Mouse (Mus musculus): ENCODE measurements at regions not wholly inside any gene's neighbourhood (a gene's known extent, or its start where the extent isn't known, plus 50 kb on each side); places are given as distances from the start of the nearest gene placed in this dataset.

DNA sequence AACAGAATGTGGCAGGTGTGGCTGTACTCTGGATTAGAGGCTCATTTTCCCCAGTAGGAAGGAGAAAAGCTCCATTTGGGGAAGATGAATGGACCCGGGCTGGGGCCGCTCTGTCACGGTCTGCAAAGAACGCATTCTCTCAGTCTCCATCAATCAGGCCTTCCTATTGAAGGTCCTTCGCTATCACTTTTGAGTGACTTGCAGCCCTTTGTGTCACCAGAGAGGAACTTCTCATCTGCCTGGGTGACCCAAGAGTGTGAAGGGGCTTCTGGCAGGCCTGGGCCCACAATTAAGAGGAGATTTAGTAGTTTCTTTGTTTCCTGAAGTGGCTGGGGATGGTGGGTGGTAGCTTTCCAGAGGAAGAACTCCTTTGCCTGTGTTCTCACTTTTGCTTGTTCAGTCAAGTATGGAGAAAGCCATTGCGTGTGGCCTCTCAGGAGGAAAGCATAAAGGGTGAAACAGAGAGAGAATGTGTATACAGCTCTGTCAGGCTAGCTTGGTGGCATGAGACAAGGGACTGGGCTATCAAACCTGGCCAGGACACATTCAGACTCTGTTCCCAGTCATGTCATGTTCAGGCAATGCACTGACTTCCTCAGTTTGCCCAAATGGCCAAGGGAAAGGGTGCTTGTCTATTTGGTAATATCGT lies 1374.2 kb downstream of the Gsdmc2 start:
- DNase-seq, result no peak

DNA sequence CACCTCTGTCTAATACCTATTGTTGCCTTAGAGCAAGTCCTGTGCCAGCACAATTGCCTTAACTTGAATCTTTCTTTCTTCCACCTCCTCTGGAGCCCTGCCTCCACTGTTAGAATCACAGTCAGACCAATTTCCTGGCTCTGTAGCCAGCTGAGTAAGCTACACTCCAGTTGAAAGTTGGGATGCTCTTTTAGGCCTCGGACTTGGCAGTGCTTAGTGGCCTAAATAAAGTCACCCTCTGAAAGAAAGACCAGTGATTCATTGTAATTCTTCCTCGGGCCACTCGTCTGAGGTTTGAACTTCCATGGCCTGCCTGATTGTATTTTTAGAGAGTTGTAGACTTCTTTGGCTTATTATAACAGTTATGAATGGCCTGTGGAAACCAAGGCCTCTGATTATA lies 1376.9 kb downstream of the Gsdmc2 start:
- DNase-seq, result peak; percentile 26 to 40

DNA sequence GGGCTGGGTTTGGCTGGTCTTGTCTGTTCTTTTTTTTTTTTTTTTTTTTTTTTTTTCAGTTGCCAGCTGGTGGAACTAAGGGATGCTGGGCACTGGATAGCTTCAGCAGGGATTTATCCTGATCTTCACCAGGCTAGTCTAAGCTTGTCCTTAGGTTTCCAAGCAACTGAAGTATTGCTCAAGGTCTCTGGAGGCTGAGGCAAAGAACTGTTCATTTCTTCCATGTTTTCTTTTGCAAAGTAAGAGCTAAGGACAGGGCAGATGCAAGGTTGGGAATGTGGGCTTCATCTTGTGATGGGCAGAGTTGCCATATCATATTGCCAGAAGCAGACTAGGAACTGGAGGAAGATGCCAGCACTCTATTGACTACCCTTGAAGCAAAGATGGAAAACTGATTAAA lies 1378.1 kb downstream of the Gsdmc2 start:
- DNase-seq, result no peak

- no peak for DNase-seq
Observed at GRCm38 (mm10) chr15:62465026-62465839, 1379.7 kb downstream of the Gsdmc2 start.

GRCm38 (mm10) chr15:62462698-62463097 lies 1382.3 kb downstream of the Gsdmc2 start:
- peak; percentile 36 to 62 for DNase-seq

DNA sequence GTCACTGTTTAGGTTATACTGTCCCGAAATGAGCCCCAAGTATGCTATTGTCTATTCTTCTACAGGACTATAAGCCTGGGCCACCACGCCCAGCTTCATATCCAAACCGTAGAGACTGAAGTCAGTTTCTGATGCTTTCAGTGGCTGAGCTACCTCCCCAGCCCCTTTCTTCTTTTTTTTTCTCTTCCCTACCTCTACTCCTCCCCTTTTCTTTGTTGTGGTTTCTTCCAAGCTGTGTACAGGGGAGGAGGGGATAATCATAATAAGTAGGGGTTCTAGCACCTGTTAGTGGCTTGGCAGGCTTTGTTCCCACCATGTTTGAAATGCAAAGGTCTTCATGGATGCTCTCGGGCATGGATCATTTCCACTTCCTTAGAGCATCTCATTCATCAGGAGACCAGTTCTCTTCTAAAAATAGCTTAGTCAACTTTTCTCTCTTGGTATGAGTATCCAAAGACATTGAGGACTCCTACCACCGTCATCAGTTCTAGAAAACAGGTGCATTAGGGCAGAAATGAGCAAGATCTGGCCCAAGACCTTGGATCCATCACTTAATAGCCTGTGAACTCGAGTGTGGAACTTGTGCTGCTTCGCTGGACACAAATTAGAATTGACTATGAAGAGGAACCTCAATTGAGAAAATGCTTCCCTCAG lies 1383.5 kb downstream of the Gsdmc2 start:
- no peak for DNase-seq

DNA sequence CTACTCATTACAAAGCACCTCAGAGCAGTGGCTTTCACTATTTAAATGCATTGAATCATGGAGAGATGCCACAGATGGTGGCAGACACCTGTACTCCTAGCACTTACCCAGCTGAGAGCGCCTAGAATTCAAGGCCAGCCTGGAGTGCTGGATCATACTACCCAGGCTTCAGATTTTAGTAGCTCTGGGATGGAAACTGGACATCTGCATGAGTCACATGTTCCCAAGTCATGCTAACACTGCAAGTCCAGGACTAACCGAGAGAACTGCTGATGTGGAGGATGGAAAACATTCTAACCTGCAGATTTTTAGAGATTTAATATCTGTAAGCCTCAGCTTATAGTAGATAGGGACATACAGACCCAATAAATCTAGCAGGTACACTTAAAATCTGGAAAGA lies 1384.3 kb downstream of the Gsdmc2 start:
- DNase-seq, result no peak

- no peak for DNase-seq
Observed at GRCm38 (mm10) chr15:62460026-62460607, 1384.9 kb downstream of the Gsdmc2 start.

DNA sequence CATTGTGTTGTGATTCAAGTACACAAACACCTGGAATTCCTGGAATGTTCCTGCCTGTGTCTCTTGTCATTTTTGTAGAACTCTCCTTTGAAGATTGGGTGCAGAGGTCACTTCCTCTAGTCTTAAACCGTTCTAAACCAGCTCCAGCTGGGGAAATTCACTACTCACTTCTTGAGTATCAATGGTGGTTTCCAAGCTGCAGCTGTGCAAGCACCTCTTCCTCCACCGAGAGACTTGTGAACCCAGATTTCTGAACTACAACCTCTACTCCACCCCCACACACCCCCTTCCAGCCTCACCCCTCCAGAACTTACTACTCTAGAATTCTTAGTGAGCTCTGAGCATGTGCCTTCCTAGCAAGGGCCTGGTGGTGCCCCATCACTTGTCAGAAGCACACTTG lies 1387.0 kb downstream of the Gsdmc2 start:
- no peak for DNase-seq

DNA sequence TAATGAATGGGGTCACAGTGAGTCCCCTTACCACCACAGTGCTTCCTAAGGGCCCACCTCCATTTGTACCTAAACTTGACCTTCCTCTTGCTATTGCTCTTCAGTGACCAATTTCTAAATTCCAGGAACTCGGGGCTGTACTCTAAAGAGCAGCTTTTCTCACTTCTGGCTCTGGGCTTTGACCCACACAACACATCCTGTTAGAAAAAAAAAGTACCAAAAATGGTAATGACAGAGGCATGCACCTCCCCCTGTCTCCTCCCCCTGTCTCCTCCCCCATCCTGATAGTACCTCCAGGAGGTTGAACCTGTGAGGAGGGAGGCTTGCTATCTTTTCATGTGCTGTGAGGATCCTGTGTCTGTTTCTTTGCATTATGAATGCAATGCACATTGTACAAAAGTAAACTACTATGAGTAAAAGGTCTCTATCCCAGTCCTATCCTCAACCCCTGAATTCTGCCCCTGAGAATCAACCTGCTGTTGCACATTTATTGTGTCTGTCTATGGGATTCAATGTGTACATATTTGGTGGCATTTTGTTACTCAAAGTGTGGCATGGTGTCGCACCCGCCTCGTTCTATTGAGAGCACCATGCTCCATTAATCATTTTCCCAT lies 1387.8 kb downstream of the Gsdmc2 start:
- no peak for DNase-seq

GRCm38 (mm10) chr15:62456020-62456419 lies 1389.0 kb downstream of the Gsdmc2 start:
- DNase-seq, result no peak

- no peak for DNase-seq
Observed at GRCm38 (mm10) chr15:62448116-62448515, 1396.9 kb downstream of the Gsdmc2 start.

- peak in 1 of 2 experiments; percentile 4 for DNase-seq
Observed at GRCm38 (mm10) chr15:62439211-62439610, 1405.8 kb downstream of the Gsdmc2 start.

- no peak for DNase-seq
Observed at GRCm38 (mm10) chr15:62436631-62437030, 1408.3 kb downstream of the Gsdmc2 start.

DNA sequence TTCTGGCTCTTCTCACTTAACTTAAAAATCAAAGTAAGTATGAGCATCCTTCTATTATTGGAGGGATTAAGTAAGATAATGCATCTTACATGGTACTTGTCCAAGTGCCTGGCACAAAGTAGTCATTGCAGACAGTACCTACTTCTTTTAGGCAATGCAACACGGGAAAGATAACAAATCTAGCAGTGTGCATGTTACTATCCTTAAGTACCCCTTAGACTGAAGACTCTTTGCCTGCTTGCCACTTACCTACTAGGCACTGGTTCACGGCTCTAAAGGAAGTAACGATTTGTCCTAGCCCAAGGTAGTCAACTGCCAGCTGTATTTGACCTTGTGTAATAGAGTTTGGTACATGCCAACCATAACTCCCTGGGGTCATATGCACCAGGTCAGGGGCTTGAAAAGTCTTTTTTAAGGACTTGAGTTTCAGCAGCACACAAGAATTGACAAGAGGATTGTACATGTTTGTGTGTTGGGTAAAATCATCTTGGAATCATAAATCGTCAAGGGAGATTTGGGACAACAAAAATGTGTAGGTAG lies 1409.8 kb downstream of the Gsdmc2 start:
- no peak for DNase-seq

DNA sequence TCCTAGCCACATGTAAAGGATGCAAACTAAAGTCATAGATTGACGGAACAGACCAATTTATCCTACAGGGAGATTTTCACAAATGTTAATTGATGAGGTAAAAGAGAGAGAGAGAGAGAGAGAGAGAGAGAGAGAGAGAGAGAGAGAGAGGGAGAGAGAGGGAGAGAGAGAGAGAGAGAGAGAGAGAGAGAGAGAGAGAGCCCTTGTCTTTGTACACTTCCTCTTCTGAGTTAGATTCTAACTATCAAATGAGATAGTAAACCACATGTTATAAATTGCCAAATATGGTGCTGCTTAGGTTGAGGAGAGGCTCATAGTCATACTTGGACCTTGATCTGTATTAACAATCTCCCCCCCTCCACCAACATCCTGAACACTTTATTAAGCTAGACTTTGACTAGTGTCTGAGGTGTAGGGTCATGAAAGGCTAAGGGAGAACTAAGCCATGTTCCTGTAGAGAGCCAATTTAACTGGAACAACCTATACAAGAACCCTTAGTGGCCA lies 1412.2 kb downstream of the Gsdmc2 start:
- no peak for DNase-seq

GRCm38 (mm10) chr15:62431150-62431678 lies 1413.8 kb downstream of the Gsdmc2 start:
- DNase-seq, result no peak

- no peak for DNase-seq
Observed at GRCm38 (mm10) chr15:62422995-62423394, 1422.0 kb downstream of the Gsdmc2 start.

- no peak for DNase-seq
Observed at GRCm38 (mm10) chr15:62421073-62421851, 1423.7 kb downstream of the Gsdmc2 start.

- DNase-seq, result no peak
Observed at GRCm38 (mm10) chr15:62416691-62417090, 1428.3 kb downstream of the Gsdmc2 start.

DNA sequence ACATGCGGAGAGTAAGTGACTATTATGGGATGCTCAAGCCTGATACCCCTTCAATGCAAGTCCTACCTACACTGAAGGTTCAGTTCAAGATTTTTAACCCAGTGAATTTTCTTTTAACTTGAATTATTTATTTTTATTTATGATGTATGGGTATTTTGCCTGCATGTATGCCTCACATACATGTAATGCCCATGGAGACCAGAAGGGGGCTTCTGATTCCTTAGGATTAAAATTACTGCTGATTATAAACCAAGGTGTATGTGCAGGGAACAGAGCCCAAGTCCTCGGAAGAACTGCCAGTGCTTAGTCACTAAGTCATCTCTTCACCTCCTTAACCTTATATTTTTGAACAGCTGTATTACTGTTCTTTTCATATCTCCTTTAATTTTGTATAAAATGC lies 1431.3 kb downstream of the Gsdmc2 start:
- no peak for DNase-seq

Measured in heart, adult 18-20 months (tissue).